Mouse (Mus musculus) kidney, postnatal 10 days (tissue): ENCODE data around the gene Olfr1158.
"Not testable (repeated sequence)": the region's sequence is repeated elsewhere in the genome, so short reads cannot be mapped to it uniquely, and the experiment has no call there.

Experiments used
- DNase-seq: peaks from one replicate; pipeline ENCODE4 v3.0.0; 2021; ENCODE audit warnings: mixed read lengths

Olfr1158 gene

DNA sequence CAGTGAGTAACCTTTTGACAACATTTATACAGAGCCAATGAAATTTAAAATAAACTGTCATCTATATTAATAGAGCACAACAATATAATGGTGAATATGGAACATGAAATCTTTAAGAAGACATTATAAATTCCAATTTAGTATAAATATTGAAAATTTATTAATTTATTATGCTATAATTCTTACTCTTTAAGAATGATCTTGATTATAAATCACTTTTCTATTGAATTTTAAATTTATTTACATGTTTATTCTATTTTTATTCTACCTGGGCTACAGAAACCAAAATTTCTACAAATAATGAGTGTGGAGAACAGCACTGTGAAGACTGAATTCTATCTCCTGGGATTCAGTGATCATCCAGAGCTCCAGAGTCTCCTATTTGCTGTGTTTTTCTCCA, at the start of gene Olfr1158:
Gene Olfr1158, plus strand, starts transcription at position 301 of the 400 bp plus-strand sequence.
- no peak for DNase-seq

DNA sequence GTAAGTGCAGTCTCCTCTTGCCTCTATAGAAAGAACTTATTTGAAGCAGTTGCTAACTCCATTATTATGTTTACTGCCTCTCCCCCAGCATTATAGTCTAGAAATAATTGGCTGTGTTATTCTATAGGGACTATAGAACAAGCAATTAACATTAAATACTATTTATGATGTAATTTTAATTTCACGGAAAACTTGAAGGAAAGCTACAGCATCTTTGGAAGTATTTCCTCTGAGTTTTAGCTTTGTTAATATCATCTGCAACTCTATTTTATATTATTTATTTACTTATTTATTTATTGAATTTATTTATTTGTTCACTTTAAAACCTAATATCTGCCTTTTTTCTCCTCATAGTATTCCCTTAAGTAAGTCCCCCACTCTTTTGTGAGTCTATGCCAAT, 44.9 kb upstream of the Olfr1158 start, which contains the start of gene Olfr1155:
Gene Olfr1155, minus strand, starts transcription at position 101 of the 400 bp plus-strand sequence.
- no peak for DNase-seq

DNA sequence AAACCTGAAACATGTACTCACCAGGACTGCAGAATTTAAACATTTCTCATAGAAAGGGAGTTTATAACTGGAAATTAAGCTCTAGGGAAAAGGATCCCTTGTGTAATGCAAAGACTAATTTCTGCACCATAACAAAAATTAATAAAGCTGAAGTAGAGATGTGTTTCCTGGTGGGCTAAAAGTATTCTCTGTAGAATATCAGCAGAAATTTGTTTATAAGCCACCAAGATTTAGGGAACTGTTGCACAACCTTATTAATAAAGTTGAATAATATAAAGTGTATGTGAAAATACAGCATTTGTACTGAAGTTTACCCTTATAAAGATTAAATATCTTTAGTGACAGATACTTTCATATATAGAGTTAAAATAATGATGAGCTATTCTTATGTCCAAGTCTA, 36.9 kb upstream of the Olfr1158 start, which contains the start of gene Olfr1156:
Gene Olfr1156, minus strand, starts transcription at position 101 of the 400 bp plus-strand sequence.
- no peak for DNase-seq

DNA sequence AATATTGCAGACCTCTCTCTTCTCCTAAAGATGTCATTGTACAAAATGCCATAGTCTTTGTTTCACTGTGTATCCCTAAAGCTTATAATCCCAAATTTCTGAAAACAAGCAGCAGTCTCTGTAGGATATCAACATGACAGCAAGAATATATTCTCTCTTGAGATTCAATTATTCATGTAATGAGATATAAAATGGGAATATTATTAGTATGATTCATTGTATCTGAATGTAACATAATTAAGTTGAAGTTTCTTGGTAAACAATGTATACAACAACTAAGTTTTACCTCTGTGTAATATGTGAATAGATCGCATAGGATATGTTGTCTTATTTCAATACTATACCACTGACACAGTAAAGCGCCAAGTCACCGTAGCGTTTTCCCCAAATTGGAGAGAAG, 21.7 kb upstream of the Olfr1158 start, which contains the start of gene Olfr1157:
Gene Olfr1157, minus strand, starts transcription at position 101 of the 400 bp plus-strand sequence.
- DNase-seq = no peak

DNA sequence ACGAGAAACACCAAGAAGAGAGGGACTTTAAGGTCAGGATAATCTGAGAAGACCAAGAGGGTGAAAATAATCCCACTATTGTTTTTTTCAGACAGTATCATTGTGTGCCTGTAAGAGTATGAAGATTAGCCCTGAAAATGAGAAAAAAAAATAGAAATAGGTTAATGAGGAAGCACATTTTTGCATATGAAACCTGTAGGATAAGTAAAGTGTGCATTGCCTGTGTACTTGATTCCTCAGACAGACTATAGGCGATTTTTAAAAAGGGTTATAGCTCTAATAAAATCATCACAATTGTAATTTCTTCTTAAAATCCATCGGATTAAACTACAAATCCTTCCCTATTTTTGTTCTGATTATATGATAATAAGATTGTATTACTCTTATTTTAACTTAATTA, 15.3 kb upstream of the Olfr1158 start, which contains the start of gene Olfr74:
Gene Olfr74, minus strand, starts transcription at position 101 of the 400 bp plus-strand sequence.
- DNase-seq = no peak

DNA sequence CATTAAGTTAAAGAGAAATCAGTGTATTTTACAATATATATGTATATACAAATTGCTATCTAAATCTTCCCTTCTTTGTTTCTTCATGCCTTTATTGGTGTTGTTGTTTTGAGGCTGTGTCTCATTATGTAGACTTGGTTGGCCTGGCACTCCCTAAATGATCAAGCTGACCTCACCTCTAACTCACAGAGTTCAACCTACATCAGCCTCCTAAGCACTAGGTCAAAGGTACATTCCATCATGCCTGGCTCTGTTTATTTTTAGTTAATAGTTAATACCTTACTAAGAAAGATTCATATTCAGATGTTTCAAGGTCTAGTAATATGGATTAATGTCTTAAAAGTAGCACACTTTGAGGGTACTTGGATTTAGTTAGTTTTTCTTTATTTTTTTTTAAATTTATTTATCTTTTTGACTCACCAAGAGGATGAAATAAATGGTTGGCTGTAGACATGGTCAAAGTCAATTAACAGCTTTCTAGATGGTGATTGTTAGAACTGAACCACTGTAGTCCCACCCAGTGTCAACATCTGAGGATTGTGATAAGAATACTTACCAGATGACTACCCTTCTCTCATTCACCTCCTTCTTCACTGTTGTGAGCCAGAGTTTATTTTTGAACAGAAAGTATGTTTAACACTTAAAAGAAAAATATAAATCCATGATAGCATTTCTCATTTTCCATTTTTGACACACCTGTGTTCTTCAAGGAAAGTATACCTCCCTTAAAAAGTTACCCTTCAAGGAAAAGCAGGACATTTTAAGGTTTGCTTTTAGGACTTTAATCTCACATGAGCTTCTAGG, 17.8 kb downstream of the Olfr1158 start, which contains the start of gene Olfr1160:
Gene Olfr1160, minus strand, starts transcription at position 754 of the 804 bp plus-strand sequence.
- no peak for DNase-seq

DNA sequence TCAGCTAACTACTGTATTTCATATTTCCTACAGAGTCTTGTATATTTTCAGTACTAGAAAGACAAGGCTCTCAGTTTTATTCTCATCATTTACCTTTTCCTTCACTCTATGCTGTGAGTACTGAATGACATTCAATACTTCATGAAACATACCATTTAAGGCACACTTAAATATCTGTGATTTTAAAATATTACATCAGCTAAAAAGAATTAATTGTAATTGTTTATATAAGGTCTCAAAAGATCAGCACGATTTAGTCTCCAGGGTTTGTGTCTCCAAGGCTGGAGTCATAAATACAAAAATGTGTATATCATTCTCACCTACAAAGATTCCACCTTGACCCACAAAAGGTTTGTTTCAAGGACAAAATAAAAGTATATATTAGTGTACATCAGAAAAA, 32.6 kb downstream of the Olfr1158 start, which contains the start of gene Olfr1161:
Gene Olfr1161, plus strand, starts transcription at position 301 of the 400 bp plus-strand sequence.
- not testable (repeated sequence) for DNase-seq

DNA sequence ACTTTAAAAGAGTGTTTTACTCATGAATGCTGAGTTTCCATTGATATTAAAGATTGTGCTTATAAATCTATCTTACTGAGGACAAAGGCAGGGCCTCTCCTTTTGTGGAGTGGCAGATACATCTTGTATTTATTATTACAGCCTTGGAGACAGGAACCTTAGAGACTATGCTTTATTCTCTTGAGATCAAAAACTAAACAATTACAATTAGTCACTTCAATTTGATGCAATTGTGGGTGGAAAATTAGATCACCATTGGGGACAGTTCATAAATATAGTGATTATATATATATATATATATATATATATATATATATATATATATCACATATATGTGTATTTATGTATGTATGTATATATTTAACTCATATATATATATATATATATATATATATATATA, 47.7 kb downstream of the Olfr1158 start, which contains the start of gene Olfr73:
Gene Olfr73, minus strand, starts transcription at position 101 of the 400 bp plus-strand sequence.
- DNase-seq = no peak
